Mouse (Mus musculus) lung, embryonic 14.5 days (tissue): ENCODE measurements around the gene Rbm48. TPM values are rescaled to one million over a fixed set of nuclear protein-coding genes. Genes with fewer than 3 reads are reported as not detected.

Experiments
- ATAC-seq: fragments of 200-750 bp; cut with Nextera tagmentation; 2 replicates; pipeline ENCODE4 v1.8.0; 2017; ENCODE audit warnings: mild to moderate bottlenecking, moderate TSS enrichment, moderate library complexity; ENCODE audit not compliant: insufficient read depth
- DNase-seq: peaks from one replicate; pipeline ENCODE4 v3.0.0-alpha.2; 2015
- H3K27ac ChIP-seq: fragments of 300-500 bp; sonication (generic); 2 replicates; pipeline ENCODE4 v1.5.1; 2014; ENCODE audit warnings: low read depth, mild to moderate bottlenecking, moderate library complexity
- H3K27me3 ChIP-seq: fragments of 300-500 bp; sonication (generic); 2 replicates; pipeline ENCODE4 v1.6.1; 2014; ENCODE audit warnings: low read length, control low read depth; ENCODE audit not compliant: insufficient read depth
- H3K36me3 ChIP-seq: fragments of 300-500 bp; sonication (generic); 2 replicates; pipeline ENCODE4 v1.6.1; 2014; ENCODE audit warnings: control low read depth; ENCODE audit not compliant: insufficient read depth
- H3K4me1 ChIP-seq: fragments of 300-500 bp; sonication (generic); 2 replicates; pipeline ENCODE4 v1.6.1; 2014; ENCODE audit warnings: antibody characterized with exemption, control low read depth; ENCODE audit not compliant: insufficient read depth
- H3K4me2 ChIP-seq: fragments of 300-500 bp; sonication (generic); 2 replicates; pipeline ENCODE4 v1.6.1; 2014; ENCODE audit warnings: mild to moderate bottlenecking
- H3K4me3 ChIP-seq: fragments of 300-500 bp; sonication (generic); 2 replicates; pipeline ENCODE4 v1.5.1; 2014; ENCODE audit warnings: low read depth, low read length
- H3K9ac ChIP-seq: fragments of 300-500 bp; sonication (generic); 2 replicates; pipeline ENCODE4 v1.6.1; 2014
- H3K9me3 ChIP-seq: fragments of 300-500 bp; sonication (generic); 2 replicates; pipeline ENCODE4 v1.6.1; 2016; ENCODE audit warnings: low read depth, low read length, control low read depth
- CTCF ChIP-seq: IDR thresholded peaks from 2 replicates; pipeline ENCODE4 v1.5.1; 2016; ENCODE audit warnings: antibody characterized with exemption, low read depth
- WGBS: fragments of 180-500 bp; shearing (Covaris S2); extraction: QIAGEN DNeasy Blood & Tissue Kit; methylation state at CpG from one replicate; pipeline ENCODE4 v1.1.7; 2014; 5-methylcytosine and 5-hydroxymethylcytosine counted together
- polyA plus RNA-seq: library from polyadenylated mRNA; unstranded; fragments of >200 nt; fragmentation: Nextera tagmentation; extraction: Ambion mirVana; gene quantifications from 2 replicates; pipeline ENCODE4 v1.2.1, GENCODE M21; 2014

Gene Rbm48
- polyA plus RNA-seq, 1 experiment from 2014 or later: 14.7 TPM

DNA sequence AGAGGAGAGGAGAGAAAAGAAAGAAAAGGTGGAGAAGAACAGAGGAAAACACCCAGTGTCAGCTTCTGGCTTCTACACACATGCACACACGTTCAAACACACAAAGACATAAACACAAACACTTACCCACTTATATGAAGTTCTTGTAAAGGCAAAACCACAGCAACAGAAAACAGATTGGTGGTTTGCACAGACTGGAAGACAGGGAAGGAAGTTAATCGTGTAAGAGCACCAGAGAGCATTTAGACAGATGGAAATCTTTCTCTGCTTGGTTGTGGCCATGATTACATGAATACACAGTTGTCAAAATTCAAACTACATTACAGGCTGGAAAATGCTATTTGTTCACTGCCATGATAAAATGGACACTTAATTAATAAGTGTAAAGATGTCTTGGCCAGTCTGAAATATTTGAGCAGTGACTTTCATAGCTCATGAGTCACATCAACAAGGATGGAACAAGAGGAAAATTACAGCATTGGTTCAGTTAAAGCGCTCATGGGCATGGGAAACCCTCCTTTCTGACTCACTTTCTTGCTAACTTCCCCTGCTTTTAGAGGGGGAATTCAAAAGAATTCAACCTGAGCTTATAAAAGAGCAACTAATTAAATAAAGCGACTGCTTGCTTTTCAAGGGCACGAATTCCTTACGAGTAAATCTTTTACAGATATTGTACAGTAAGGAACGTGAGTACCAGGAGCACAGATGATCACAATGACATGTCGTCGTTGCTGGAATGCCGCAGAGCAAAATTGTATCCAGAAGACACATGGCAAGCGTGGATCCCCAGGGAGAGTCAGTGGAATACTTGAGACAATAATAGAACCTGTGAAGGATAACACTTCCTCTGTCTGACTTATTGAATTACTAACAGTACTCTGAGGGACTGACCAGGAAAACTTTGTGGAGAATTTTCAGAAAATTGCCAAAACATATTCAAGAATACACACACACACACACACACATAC is 57.6 kb downstream of the Rbm48 start:
- H3K36me3 ChIP-seq: no peaks in the 10 kb centered on the region
- H3K4me1 ChIP-seq: no peaks in the 10 kb centered on the region
- DNase-seq (peak; percentile 23), ATAC-seq (no peak)
- H3K4me3 ChIP-seq: no peak overlapping the region
- H3K27me3 ChIP-seq: no peaks in the 10 kb centered on the region
- H3K9me3 ChIP-seq: no peaks in the 10 kb centered on the region
- no peak overlapping the region for H3K9ac ChIP-seq
- TF ChIP-seq CTCF: no peak
- H3K27ac ChIP-seq: peak overlapping the region; percentile 73
- no peak overlapping the region for H3K4me2 ChIP-seq
- 52% methylated on average over 11 of the region's 11 CpGs for WGBS

DNA sequence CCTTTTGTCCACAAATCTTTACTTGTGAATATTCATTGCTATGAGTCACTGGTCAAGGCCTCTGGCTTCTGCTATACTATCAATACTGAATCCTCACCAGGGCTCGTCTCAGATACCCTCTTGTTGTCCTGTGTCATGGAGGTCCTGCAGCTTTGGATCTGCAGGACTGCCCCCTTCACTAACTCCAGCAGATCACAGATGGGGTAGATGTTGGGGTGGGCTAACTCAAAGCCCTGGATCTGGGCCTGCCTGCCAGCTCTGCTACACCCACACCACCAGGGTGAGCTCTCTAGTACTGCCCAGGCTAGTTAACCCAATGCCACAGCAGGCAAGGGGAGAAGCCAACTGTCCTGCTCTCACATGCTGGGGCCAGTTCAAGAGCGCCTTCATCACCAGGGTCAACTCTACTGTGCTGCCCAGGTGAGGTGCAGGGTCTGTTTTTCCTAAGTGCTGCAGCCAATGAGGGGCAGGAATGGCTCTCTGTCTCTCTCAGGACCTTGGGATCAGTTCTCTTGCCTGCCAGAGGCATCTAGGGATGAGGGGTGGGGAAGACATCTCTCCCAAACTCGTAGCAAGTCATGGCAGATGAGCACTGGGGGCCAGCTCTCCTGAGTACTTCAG is 59.7 kb downstream of the Rbm48 start:
- no peak for TF ChIP-seq CTCF
- ATAC-seq (no peak), DNase-seq (no peak)
- Histone ChIP-seq H3K27ac (no peak overlapping the region), H3K9me3 (no peaks in the 10 kb centered on the region), H3K27me3 (no peaks in the 10 kb centered on the region), H3K4me1 (no peaks in the 10 kb centered on the region), H3K36me3 (no peaks in the 10 kb centered on the region), H3K4me2 (no peak overlapping the region), H3K9ac (no peak overlapping the region), H3K4me3 (no peak overlapping the region)
- 69% methylated on average over 3 of the region's 3 CpGs for WGBS

Other genes with a start within 250 kb of the Rbm48 start
- 33.5 and 36.6 TPM in 2 replicates for gene Fam133b, start 52.8 kb downstream of the Rbm48 start, polyA plus RNA-seq
- 3.0 and 4.3 TPM in 2 replicates for gene 1700109H08Rik, start 25.0 kb downstream of the Rbm48 start, polyA plus RNA-seq
- 11.5 and 12.4 TPM in 2 replicates for gene Pex1, start 519 bp downstream of the Rbm48 start, polyA plus RNA-seq
- not detected in 2 replicates for gene Tmbim7, start 54.6 kb upstream of the Rbm48 start, polyA plus RNA-seq
- gene Gatad1, start 60.6 kb upstream of the Rbm48 start, polyA plus RNA-seq: 80.3 and 82.6 TPM in 2 replicates
- 12.2 and 13.2 TPM in 2 replicates for gene Ankib1, start 206.3 kb upstream of the Rbm48 start, polyA plus RNA-seq
- gene Krit1, start 206.6 kb upstream of the Rbm48 start, polyA plus RNA-seq: 45.7 and 45.8 TPM in 2 replicates
- gene Lrrd1, start 248.6 kb upstream of the Rbm48 start, polyA plus RNA-seq: 0.09 TPM in 1 of 2 replicates, not detected in the other